Mouse (Mus musculus) neural tube, embryonic 11.5 days (tissue): ENCODE data around the gene Ap1g1. TPM values are rescaled to one million over a fixed set of nuclear protein-coding genes. Genes with fewer than 3 reads are reported as not detected.
"Not testable (repeated sequence)": the region's sequence is repeated elsewhere in the genome, so short reads cannot be mapped to it uniquely, and the experiment has no call there.

Experiments used
- ATAC-seq: fragments of 200-750 bp; cut with Nextera tagmentation; 2 replicates; pipeline ENCODE4 v1.8.0; 2017; ENCODE audit warnings: moderate number of reproducible peaks, mild to moderate bottlenecking, moderate TSS enrichment, moderate library complexity; ENCODE audit not compliant: insufficient read depth, low FRiP score, low TSS enrichment
- DNase-seq: peaks from one replicate; pipeline ENCODE4 v3.0.0-alpha.2; 2015; ENCODE audit warnings: low spot score
- H3K27ac ChIP-seq: fragments of 300-500 bp; sonication (generic); 2 replicates; pipeline ENCODE4 v1.5.1; 2014; ENCODE audit warnings: low read depth, mild to moderate bottlenecking, low read length
- H3K27me3 ChIP-seq: fragments of 300-500 bp; sonication (generic); 2 replicates; pipeline ENCODE4 v1.6.1; 2014; ENCODE audit warnings: mild to moderate bottlenecking, low read length, mixed read lengths; ENCODE audit not compliant: control insufficient read depth, insufficient read depth
- H3K36me3 ChIP-seq: fragments of 300-500 bp; sonication (generic); 2 replicates; pipeline ENCODE4 v1.6.1; 2014; ENCODE audit warnings: mild to moderate bottlenecking, low read length, moderate library complexity, mixed read lengths; ENCODE audit not compliant: control insufficient read depth, insufficient read depth
- H3K4me1 ChIP-seq: fragments of 300-500 bp; sonication (generic); 2 replicates; pipeline ENCODE4 v1.6.1; 2014; ENCODE audit warnings: low read length, mixed read lengths; ENCODE audit not compliant: control insufficient read depth, insufficient read depth
- H3K4me2 ChIP-seq: fragments of 300-500 bp; sonication (generic); 2 replicates; pipeline ENCODE4 v1.6.1; 2014; ENCODE audit warnings: low read depth, mild to moderate bottlenecking, moderate library complexity
- H3K4me3 ChIP-seq: fragments of 300-500 bp; sonication (generic); 2 replicates; pipeline ENCODE4 v1.5.1; 2014; ENCODE audit warnings: low read depth, low read length
- H3K9ac ChIP-seq: fragments of 300-500 bp; sonication (generic); 2 replicates; pipeline ENCODE4 v1.6.1; 2014; ENCODE audit warnings: mild to moderate bottlenecking, low read length
- H3K9me3 ChIP-seq: fragments of 300-500 bp; sonication (generic); 2 replicates; pipeline ENCODE4 v1.6.1; 2016; ENCODE audit warnings: low read length; ENCODE audit not compliant: control insufficient read depth
- WGBS: fragments of 180-500 bp; shearing (Covaris S2); extraction: QIAGEN DNeasy Blood & Tissue Kit; methylation state at CpG from one replicate; pipeline ENCODE4 v1.1.7; 2014; 5-methylcytosine and 5-hydroxymethylcytosine counted together
- polyA plus RNA-seq: library from polyadenylated mRNA; unstranded; fragments of >200 nt; fragmentation: Nextera tagmentation; extraction: Ambion mirVana; gene quantifications from 2 replicates; pipeline ENCODE4 v1.2.1, GENCODE M21; 2014

Ap1g1 gene
- polyA plus RNA-seq, 1 experiment from 2014 or later: 52.1 TPM

- H3K27me3 ChIP-seq: no peaks in the 10 kb centered on the region
- DNase-seq (no peak), ATAC-seq (no peak)
- WGBS: 82% methylated on average over 12 of the region's 12 CpGs
- no peaks in the 10 kb centered on the region for H3K36me3 ChIP-seq
- no peaks in the 10 kb centered on the region for H3K4me1 ChIP-seq
- H3K9me3 ChIP-seq: no peaks in the 10 kb centered on the region
- no peak overlapping the region for H3K4me2 ChIP-seq
- no peak overlapping the region for H3K27ac ChIP-seq
- H3K9ac ChIP-seq: no peak overlapping the region
- H3K4me3 ChIP-seq: no peak overlapping the region
Observed at GRCm38 (mm10) chr8:109750699-109751098, 27.7 kb upstream of the Ap1g1 start.

DNA sequence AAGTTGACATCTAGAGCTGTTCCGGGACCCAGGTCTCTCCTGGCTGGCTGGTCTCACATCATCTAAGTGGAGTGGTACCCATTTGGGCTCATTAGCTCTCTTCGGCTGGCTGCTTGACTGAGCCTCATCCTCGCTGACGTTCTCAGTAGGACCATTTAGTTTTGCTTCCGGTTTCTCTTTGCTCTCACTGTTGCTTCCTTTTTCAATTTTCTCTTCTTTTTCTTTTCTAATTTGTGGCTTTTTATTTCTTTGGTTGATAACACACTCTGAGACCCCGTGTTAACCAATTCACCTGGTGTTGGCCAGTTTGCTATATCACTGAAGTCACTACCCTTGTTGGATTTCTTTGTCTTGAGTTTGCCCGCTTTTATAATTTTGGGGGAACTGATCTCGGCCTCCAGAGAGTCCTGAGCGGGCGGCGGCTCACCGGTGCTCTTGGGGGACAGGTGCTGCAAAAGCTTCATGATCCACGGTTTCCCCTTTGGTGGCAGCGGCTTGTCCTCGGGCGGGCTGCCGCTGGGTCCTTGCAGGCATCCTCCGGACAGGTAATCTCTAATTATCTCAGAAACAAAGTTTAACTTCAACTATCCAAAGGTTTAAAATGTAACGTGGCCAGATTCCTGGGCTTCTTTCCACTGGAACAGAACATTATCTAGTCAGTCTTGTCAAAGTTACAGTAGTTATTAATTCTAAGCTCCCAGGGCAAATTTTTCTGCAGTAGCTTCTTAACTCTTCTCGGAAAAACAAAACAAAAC is 26.4 kb upstream of the Ap1g1 start:
- ATAC-seq (no peak), DNase-seq (no peak)
- Histone ChIP-seq H3K4me2 (no peak overlapping the region), H3K4me3 (no peak overlapping the region), H3K36me3 (no peaks in the 10 kb centered on the region), H3K9me3 (no peaks in the 10 kb centered on the region), H3K9ac (no peak overlapping the region), H3K27ac (no peak overlapping the region), H3K27me3 (no peaks in the 10 kb centered on the region), H3K4me1 (no peaks in the 10 kb centered on the region)
- WGBS: 91% methylated on average over 20 of the region's 20 CpGs

DNA sequence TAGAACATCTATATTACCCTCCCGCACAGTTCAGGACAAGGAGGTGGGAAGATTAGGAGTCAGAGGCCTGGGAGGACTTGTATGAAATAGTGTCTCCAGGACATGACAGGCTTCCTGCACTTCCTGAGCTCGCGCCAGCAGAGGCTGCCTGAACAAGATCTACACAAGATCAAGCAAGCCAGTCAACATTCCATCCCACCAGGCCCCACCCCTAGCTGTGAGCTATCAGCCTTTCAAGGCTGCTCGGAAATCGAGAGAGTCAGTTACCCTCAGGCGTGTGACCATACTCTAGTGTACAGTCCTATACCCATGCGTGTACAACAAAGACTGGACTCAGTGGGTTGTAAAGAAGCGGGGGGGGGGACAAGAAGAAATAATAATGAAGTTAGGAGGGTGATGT is 23.7 kb upstream of the Ap1g1 start:
- H3K4me1 ChIP-seq: no peaks in the 10 kb centered on the region
- H3K9me3 ChIP-seq: no peaks in the 10 kb centered on the region
- H3K4me3 ChIP-seq: no peak overlapping the region
- no peak for DNase-seq
- H3K27me3 ChIP-seq: no peaks in the 10 kb centered on the region
- H3K27ac ChIP-seq: no peak overlapping the region
- H3K4me2 ChIP-seq: no peak overlapping the region
- no peak overlapping the region for H3K9ac ChIP-seq
- no peaks in the 10 kb centered on the region for H3K36me3 ChIP-seq
- ATAC-seq: no peak
- WGBS: 91% methylated on average over 8 of the region's 8 CpGs

GRCm38 (mm10) chr8:109755554-109755953 is 22.8 kb upstream of the Ap1g1 start:
- H3K4me3 ChIP-seq, ATAC-seq, DNase-seq, H3K9me3 ChIP-seq, H3K4me2 ChIP-seq, H3K27ac ChIP-seq, H3K4me1 ChIP-seq, H3K27me3 ChIP-seq, H3K36me3 ChIP-seq, H3K9ac ChIP-seq: not testable (repeated sequence)
- WGBS: 88% methylated on average over 4 of the region's 4 CpGs

GRCm38 (mm10) chr8:109756849-109757248 is 21.5 kb upstream of the Ap1g1 start:
- Histone ChIP-seq H3K4me1 (no peaks in the 10 kb centered on the region), H3K9ac (no peak overlapping the region), H3K4me2 (no peak overlapping the region), H3K27ac (no peak overlapping the region), H3K9me3 (no peaks in the 10 kb centered on the region), H3K4me3 (no peak overlapping the region), H3K36me3 (no peaks in the 10 kb centered on the region), H3K27me3 (no peaks in the 10 kb centered on the region)
- ATAC-seq (no peak), DNase-seq (no peak)
- 68% methylated on average over 3 of the region's 3 CpGs for WGBS

GRCm38 (mm10) chr8:109759426-109759825 is 18.9 kb upstream of the Ap1g1 start:
- no peak for DNase-seq
- 95% methylated on average over 7 of the region's 7 CpGs for WGBS

GRCm38 (mm10) chr8:109760221-109760620 is 18.1 kb upstream of the Ap1g1 start:
- Histone ChIP-seq H3K9ac (no peak overlapping the region), H3K4me1 (no peaks in the 10 kb centered on the region), H3K4me3 (no peak overlapping the region), H3K36me3 (no peaks in the 10 kb centered on the region), H3K27ac (no peak overlapping the region), H3K27me3 (no peaks in the 10 kb centered on the region), H3K9me3 (no peaks in the 10 kb centered on the region), H3K4me2 (no peak overlapping the region)
- 86% methylated on average over 1 of the region's 1 CpGs for WGBS
- no peak for DNase-seq
- no peak for ATAC-seq

More at GRCm38 (mm10) chr8:109759426-109759825, 18.9 kb upstream of the Ap1g1 start:
- no peaks in the 10 kb centered on the region for H3K27me3 ChIP-seq
- H3K4me2 ChIP-seq: no peak overlapping the region
- no peaks in the 10 kb centered on the region for H3K4me1 ChIP-seq
- H3K9ac ChIP-seq: no peak overlapping the region
- no peak overlapping the region for H3K27ac ChIP-seq
- no peaks in the 10 kb centered on the region for H3K36me3 ChIP-seq
- no peak for ATAC-seq
- H3K4me3 ChIP-seq: no peak overlapping the region
- H3K9me3 ChIP-seq: no peaks in the 10 kb centered on the region

DNA sequence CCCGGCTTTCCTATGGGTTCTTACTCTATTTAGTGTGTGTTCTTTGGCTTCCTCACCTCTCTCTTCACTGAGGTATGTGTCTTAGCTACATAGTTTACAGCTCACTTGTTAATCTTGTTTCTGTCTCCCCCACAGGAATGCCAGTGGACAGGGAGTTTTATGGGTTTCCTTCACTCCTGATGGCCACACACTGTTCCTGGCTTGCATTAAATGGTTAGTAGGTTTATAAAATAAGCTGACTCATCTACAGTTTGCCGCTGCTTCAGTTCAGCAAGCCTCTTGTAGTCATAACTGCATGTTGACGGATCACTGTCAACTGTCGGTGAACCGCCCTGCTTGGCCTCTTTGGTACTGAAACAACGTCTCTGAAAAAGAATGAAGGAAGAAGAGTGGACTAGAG is 14.3 kb upstream of the Ap1g1 start:
- Histone ChIP-seq H3K27me3 (no peaks in the 10 kb centered on the region), H3K36me3 (no peaks in the 10 kb centered on the region), H3K9me3 (no peaks in the 10 kb centered on the region), H3K9ac (no peak overlapping the region), H3K27ac (no peak overlapping the region), H3K4me3 (no peak overlapping the region), H3K4me2 (no peak overlapping the region), H3K4me1 (no peaks in the 10 kb centered on the region)
- ATAC-seq (no peak), DNase-seq (no peak)
- WGBS: 91% methylated on average over 6 of the region's 6 CpGs

GRCm38 (mm10) chr8:109766081-109766480 is 12.3 kb upstream of the Ap1g1 start:
- 80% methylated on average over 7 of the region's 7 CpGs for WGBS
- Histone ChIP-seq H3K9ac (no peak overlapping the region), H3K36me3 (no peaks in the 10 kb centered on the region), H3K9me3 (no peaks in the 10 kb centered on the region), H3K4me3 (no peak overlapping the region), H3K27ac (no peak overlapping the region), H3K4me1 (no peaks in the 10 kb centered on the region), H3K4me2 (no peak overlapping the region), H3K27me3 (no peaks in the 10 kb centered on the region)
- DNase-seq (no peak), ATAC-seq (no peak)
